27 mouse cellular contexts compared by ENCODE assay signal in genomic region chr5:3211284-3211683, GRCm38 (mm10).
"Had no signal": no experiment of that assay in that cellular context is flagged by ENCODE, and none has a peak within 500 bp of the region (broad histone marks: within the 10 kb centered on the region; RNA-seq: fewer than 3 reads in every experiment).

No protein-coding gene starts in this region.

- H3K36me3 ChIP-seq: heart, embryonic 10.5 days; heart, embryonic 12.5 days; hindbrain, embryonic 10.5 days; hindbrain, embryonic 12.5 days; intestine, embryonic 15.5 days; limb, embryonic 12.5 days; liver, embryonic 13.5 days; liver, embryonic 15.5 days had no signal

- H3K4me3 ChIP-seq: gastrocnemius, adult 2 months; heart, embryonic 10.5 days; heart, embryonic 12.5 days; hindbrain, embryonic 10.5 days; hindbrain, embryonic 12.5 days; intestine, embryonic 15.5 days; limb, embryonic 12.5 days; liver, embryonic 13.5 days; liver, embryonic 15.5 days had no signal

- ATAC-seq: hindbrain, embryonic 16.5 days; inflammation-experienced regulatory T-cells, adult 6 months; intestine, embryonic 15.5 days; intestine, postnatal 0 days had no signal

- H3K27me3 ChIP-seq: heart, embryonic 12.5 days; hindbrain, embryonic 12.5 days; intestine, embryonic 15.5 days; limb, embryonic 12.5 days; liver, embryonic 13.5 days; liver, embryonic 15.5 days had no signal

- H3K9me3 ChIP-seq: heart, embryonic 10.5 days; heart, embryonic 12.5 days; hindbrain, embryonic 10.5 days; hindbrain, embryonic 12.5 days; intestine, embryonic 15.5 days; limb, embryonic 12.5 days; liver, embryonic 13.5 days; liver, embryonic 15.5 days had no signal

- H3K27ac ChIP-seq: gastrocnemius, adult 2 months; heart, embryonic 10.5 days; hindbrain, embryonic 10.5 days; hindbrain, embryonic 12.5 days; hindbrain, embryonic 14.5 days; intestine, embryonic 15.5 days; limb, embryonic 12.5 days; liver, embryonic 13.5 days; liver, embryonic 15.5 days had no signal

- DNase-seq: gastrocnemius, adult 2 months; gastrocnemius, postnatal 10 days; gastrocnemius, postnatal 25 days; heart, adult 18-20 months; heart, postnatal 14 days; heart, postnatal 4 days; kidney, adult 18-20 months; kidney, adult 8-10 months; kidney, postnatal 10 days; kidney, postnatal 25 days; layer of hippocampus, adult 9-11 months; layer of hippocampus, postnatal 36 days; left cerebral cortex, postnatal 4 days; liver; liver, embryonic 13.5 days had no signal

- H3K4me2 ChIP-seq: heart, embryonic 12.5 days; hindbrain, embryonic 12.5 days; hindbrain, embryonic 14.5 days; intestine, embryonic 15.5 days; limb, embryonic 12.5 days; liver, embryonic 11.5 days; liver, embryonic 13.5 days; liver, embryonic 15.5 days had no signal

- H3K4me1 ChIP-seq: heart, embryonic 10.5 days; heart, embryonic 12.5 days; hindbrain, embryonic 10.5 days; hindbrain, embryonic 12.5 days; intestine, embryonic 15.5 days; limb, embryonic 12.5 days; liver, embryonic 13.5 days; liver, embryonic 15.5 days had no signal

- H3K9ac ChIP-seq: heart, embryonic 12.5 days; hindbrain, embryonic 12.5 days; hindbrain, embryonic 14.5 days; intestine, embryonic 15.5 days; limb, embryonic 12.5 days; liver, embryonic 13.5 days; liver, embryonic 15.5 days had no signal
